Mouse (Mus musculus): Measurements from ENCODE around the gene Wars2.
A peak's percentile ranks its signal among the peaks of the same experiment; 100 is the strongest.

The Wars2 gene

GRCm38 (mm10) chr3:99188097-99188496 is 47.2 kb downstream of the Wars2 start:
- DNase-seq (ENCODE audit: low read depth): no peak

GRCm38 (mm10) chr3:99193576-99193975 is 52.7 kb downstream of the Wars2 start:
- no peak for DNase-seq (ENCODE audit: low read depth)

- DNase-seq (ENCODE audit: low read depth): no peak
Measured at GRCm38 (mm10) chr3:99203331-99203730, 62.5 kb downstream of the Wars2 start.

GRCm38 (mm10) chr3:99208416-99208815 is 67.5 kb downstream of the Wars2 start:
- no peak for DNase-seq (ENCODE audit: low read depth)

GRCm38 (mm10) chr3:99211105-99211698 is 70.3 kb downstream of the Wars2 start:
- no peak for DNase-seq (ENCODE audit: low read depth)

GRCm38 (mm10) chr3:99227807-99228206 is 86.9 kb downstream of the Wars2 start:
- no peak for DNase-seq (ENCODE audit: low read depth)

- DNase-seq (ENCODE audit: low read depth): peak; percentile 46
Measured at GRCm38 (mm10) chr3:99233393-99234318, 92.8 kb downstream of the Wars2 start.

GRCm38 (mm10) chr3:99234319-99234869 is 93.5 kb downstream of the Wars2 start:
- no peak for DNase-seq (ENCODE audit: low read depth)

- no peak for DNase-seq (ENCODE audit: low read depth)
Measured at GRCm38 (mm10) chr3:99235116-99235803, 94.4 kb downstream of the Wars2 start.

- DNase-seq (ENCODE audit: low read depth): no peak
Measured at GRCm38 (mm10) chr3:99235804-99236755, 95.2 kb downstream of the Wars2 start.

- no peak for DNase-seq (ENCODE audit: low read depth)
Measured at GRCm38 (mm10) chr3:99238691-99239090, 97.8 kb downstream of the Wars2 start.

- no peak for DNase-seq (ENCODE audit: low read depth)
Measured at GRCm38 (mm10) chr3:99239301-99240045, 98.6 kb downstream of the Wars2 start.

- DNase-seq (ENCODE audit: low read depth): no peak
Measured at GRCm38 (mm10) chr3:99240213-99240720, 99.4 kb downstream of the Wars2 start, which contains the start of gene Tbx15. Tbx15 (plus strand) TSS chr3:99240381.

GRCm38 (mm10) chr3:99240811-99241738 is 100.2 kb downstream of the Wars2 start:
- no peak for DNase-seq (ENCODE audit: low read depth)

GRCm38 (mm10) chr3:99242481-99242880 is 101.6 kb downstream of the Wars2 start:
- DNase-seq (ENCODE audit: low read depth): no peak

- no peak for DNase-seq (ENCODE audit: low read depth)
Measured at GRCm38 (mm10) chr3:99245341-99245740, 104.5 kb downstream of the Wars2 start.

GRCm38 (mm10) chr3:99246629-99247028 is 105.8 kb downstream of the Wars2 start:
- DNase-seq (ENCODE audit: low read depth): no peak

- DNase-seq (ENCODE audit: low read depth): no peak
Measured at GRCm38 (mm10) chr3:99247586-99247985, 106.7 kb downstream of the Wars2 start.

Data from c-Kit-positive CD71-negative TER-119-negative erythroid progenitor cells, embryonic 14.5 days (primary cell).